Mouse (Mus musculus) frontal cortex, adult (tissue): ENCODE measurements around the gene Fgfr2.
"Not testable (repeated sequence)": the region's sequence is repeated elsewhere in the genome, so short reads cannot be mapped to it uniquely, and the experiment has no call there.

ENCODE experiments used
- ATAC-seq: cut with Nextera tagmentation; 2 replicates; pipeline ENCODE4 v1.9.2; 2017; ENCODE audit warnings: mild to moderate bottlenecking, moderate library complexity, mixed read lengths; ENCODE audit not compliant: low TSS enrichment

Gene Fgfr2

GRCm38 (mm10) chr7:131073476-131073875 is 2049.7 kb downstream of the Fgfr2 start:
- ATAC-seq = not testable (repeated sequence)

DNA sequence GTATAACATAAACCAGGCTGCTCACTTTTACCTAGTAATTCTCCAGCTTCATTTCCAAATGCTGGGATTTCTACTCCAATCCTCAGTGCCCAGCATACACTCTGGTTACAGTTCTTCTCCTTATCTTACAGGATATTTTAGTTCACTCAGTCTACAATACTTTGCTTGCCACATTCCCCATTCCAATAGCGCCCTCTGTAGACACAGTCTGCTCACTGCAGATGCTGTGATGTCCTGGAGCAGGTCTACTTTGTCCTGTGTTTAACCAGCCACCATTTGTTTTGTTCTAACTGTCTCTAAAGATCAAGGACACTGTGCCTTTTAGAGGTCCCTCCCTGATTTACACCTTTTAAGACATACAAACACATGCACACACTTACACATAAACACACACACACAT is 2055.0 kb downstream of the Fgfr2 start:
- not testable (repeated sequence) for ATAC-seq

DNA sequence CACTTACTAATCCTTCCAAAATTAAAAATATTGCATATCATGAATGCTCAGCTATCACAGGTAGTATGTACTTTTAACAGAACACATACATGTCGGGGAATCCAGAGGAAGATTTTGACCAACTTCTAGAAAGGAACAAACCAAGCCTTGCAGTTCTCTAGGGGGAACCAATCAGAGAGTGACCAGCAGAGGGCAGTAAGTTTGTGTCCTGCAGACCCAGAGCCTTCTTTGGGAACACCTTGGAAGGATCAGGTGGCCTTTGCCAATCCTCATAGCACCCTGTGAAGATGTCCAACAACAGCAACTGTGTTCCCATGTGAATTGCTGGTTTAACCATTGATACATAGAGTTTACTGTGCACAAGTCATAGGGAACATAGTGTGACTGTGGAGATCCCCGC is 2060.6 kb downstream of the Fgfr2 start:
- ATAC-seq = no peak

- not testable (repeated sequence) for ATAC-seq
Measured at GRCm38 (mm10) chr7:131059808-131060207, 2063.3 kb downstream of the Fgfr2 start.

DNA sequence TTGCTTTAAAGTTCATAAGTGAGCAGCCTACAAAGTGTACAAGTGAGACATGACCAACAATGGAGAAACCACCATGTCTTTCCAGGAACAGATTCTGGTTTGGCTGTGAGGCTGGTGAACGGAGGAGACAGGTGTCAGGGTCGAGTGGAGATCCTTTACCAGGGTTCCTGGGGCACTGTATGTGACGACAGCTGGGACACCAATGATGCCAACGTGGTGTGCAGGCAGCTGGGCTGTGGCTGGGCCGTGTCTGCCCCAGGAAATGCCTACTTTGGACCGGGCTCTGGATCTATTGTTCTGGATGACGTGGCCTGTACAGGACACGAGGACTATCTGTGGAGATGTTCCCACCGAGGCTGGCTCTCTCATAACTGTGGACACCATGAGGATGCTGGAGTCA is 2065.2 kb downstream of the Fgfr2 start:
- not testable (repeated sequence) for ATAC-seq

GRCm38 (mm10) chr7:131054808-131055370 is 2068.3 kb downstream of the Fgfr2 start:
- ATAC-seq = no peak

GRCm38 (mm10) chr7:131049829-131050228 is 2073.3 kb downstream of the Fgfr2 start:
- ATAC-seq = not testable (repeated sequence)

GRCm38 (mm10) chr7:131045258-131045835 is 2077.8 kb downstream of the Fgfr2 start:
- ATAC-seq = not testable (repeated sequence)

DNA sequence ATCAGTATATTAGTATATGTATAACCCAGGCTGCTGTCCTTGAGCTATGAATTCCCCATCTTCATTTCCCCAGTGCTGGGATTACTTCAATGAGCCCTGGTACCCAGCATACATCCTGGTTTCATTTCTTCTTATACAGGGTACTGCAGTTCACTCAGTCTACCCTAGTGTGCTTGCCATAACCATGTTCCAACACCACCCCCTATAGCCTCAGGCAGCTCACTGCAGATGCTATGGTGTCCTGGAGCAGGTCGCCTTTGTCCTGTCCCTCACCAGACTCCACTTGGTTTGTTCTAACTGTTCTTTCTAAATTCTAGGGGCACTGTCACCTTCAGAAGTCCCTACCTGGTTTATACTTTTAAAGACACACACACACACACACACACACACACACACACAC is 2080.5 kb downstream of the Fgfr2 start:
- ATAC-seq = no peak

GRCm38 (mm10) chr7:131040760-131041159 is 2082.4 kb downstream of the Fgfr2 start:
- not testable (repeated sequence) for ATAC-seq

- no peak for ATAC-seq
Measured at GRCm38 (mm10) chr7:131037083-131037482, 2086.1 kb downstream of the Fgfr2 start.

DNA sequence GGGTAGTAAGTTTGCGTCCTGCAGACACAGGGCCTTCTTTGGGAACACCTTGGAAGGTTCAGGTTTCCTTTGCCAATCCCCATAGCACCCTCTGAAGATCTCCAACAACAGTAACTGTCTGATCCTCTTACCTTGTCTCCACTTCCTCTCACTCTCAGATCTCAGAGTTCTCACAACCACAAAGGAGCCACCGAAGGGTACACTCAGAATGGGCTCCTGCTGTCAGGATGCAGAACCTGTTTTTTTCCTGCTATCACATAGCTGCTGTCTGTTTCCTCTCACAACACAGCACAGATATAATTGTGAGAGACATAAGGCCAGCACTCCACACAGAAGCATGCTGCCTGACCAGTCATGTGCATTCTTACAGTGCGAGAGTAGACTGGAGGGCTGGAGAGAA is 2086.8 kb downstream of the Fgfr2 start:
- no peak for ATAC-seq

DNA sequence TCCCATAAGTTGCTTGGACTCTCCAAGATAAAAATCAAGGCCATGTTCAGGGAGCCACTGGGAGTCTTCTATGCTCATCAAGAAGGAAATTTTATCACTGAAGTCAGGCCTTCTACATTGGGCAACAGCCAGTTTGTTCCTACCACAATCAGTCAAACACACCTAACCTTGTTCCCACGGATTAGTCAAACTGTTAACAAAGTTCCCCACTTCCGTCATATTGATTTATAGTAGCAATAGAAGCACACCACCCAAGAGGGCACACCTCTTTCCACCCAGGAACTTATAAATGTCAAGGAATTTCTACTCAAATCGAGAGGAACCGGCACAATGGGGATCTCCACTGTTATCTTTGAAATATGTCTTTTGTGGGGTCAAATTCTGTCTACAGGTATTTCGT is 2091.4 kb downstream of the Fgfr2 start, which contains the start of gene Dmbt1:
Gene Dmbt1, plus strand, starts transcription at position 299 of the 400 bp plus-strand sequence.
- ATAC-seq = no peak

DNA sequence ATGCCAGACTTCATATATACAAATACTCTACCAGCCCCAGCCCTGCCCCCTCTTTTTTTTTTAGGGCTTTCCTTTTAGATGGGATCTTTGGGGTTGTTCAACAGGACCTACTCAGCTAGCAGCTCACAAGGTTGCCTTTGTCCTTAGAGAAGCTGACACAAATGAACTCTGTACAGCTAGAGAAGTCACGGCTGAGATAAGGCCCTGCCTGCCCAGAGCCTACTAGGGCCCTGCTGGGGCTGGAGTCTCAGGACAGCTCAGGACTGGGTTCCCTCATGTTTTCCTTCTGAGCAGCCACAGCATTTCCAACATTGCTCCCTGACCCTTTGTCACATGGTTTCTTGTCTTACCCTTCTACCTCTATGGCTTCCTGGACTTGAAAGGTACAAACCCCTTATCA is 2095.6 kb downstream of the Fgfr2 start:
- no peak for ATAC-seq

- ATAC-seq = no peak
Measured at GRCm38 (mm10) chr7:131024807-131025206, 2098.3 kb downstream of the Fgfr2 start.

GRCm38 (mm10) chr7:131019181-131019580 is 2104.0 kb downstream of the Fgfr2 start:
- ATAC-seq = no peak

- no peak for ATAC-seq
Measured at GRCm38 (mm10) chr7:131011901-131012300, 2111.2 kb downstream of the Fgfr2 start.

DNA sequence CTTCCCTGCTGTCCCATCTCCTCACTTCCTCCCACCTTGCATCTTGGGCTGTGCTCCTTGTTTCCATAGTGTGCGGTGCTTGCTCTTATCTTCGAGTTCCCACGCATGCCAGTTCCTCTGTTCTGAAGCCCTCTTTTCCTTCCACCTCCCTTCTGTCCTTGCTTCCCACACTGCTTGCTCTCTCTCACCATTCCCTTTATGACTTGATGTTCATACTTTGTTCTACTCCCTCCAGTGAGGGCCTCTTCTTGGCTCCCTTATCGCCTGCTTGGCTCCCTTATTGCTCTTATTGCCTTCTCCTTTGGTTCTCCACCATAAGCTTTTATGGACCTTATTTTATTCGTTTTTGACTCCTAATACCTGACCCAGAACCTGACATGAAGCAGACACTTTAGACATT is 2114.0 kb downstream of the Fgfr2 start:
- ATAC-seq = no peak

GRCm38 (mm10) chr7:131007221-131007620 is 2115.9 kb downstream of the Fgfr2 start:
- ATAC-seq = no peak

DNA sequence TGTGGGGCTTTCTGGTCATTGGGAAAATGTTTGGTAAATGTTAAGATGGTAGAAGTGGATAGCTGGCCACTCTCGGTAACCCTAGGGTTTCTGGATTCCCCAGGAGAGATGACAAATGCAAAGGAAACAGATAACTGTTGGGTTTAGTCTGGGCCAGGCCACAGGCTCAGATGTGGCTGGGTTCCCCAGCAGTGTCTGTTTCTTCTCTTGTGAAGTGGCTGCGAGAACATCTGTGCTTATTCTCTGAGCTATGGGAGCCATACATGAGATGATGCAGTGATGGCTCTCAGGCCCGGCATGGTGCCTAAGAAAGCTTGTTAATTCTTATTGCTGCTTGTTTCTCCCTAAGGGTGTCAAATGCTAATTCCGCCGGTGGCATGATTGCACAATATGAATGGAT is 2119.1 kb downstream of the Fgfr2 start:
- no peak for ATAC-seq

DNA sequence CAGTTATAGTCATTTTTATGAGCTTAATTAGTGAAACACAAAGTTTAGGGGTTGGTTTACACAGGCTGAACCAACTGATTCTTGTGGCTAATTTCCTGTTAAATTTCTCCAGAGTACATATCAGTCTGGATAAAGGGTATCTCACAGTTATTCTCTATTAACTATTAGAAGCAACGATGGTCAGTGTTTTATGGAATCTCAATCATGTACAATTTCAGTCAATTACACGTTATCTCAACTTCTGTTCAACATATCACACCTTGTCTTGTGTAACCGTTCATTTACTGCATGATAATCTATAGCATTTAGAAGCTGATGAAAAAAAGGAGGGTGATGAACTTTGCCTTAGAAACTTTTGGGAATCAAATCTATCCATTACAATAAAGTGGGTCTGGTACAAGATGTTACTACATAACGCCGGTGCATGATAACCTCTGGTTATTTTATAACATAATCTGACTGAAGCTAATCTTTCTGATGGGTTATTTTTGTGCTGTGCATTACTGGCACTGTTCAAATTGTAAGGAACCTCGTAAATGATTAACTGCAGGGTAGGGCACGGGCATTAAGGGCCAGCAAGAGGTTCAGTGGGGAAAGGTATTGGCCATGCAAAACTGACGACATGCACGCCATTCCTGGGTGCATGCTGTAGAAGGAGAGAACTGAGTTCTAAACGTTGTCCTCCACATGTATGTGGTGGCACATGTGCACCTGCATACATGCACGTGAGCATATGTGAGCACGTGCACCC is 2121.0 kb downstream of the Fgfr2 start:
- ATAC-seq = no peak

DNA sequence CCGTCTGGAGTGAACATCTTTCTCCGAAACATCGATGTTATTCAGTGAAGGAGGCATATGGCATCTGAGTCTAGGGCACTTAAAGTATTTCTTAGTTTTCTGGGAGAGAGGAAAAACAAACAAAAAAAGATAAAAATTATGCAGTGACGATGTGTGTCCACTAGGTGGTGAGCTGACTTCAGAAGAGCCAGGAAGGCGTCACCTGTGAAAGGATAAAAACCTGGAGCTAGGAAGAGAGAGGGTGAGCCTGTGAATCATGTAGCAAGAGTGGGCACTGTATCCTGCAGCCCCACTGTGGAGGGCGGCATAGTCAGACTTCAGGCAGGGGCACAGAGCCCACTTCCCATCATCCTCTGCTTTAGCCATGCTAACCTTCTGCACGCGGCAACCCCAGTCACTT is 2129.2 kb downstream of the Fgfr2 start:
- 0 out of 2 replicates have a peak, but pooled peaks have one; percentile 41 for ATAC-seq

DNA sequence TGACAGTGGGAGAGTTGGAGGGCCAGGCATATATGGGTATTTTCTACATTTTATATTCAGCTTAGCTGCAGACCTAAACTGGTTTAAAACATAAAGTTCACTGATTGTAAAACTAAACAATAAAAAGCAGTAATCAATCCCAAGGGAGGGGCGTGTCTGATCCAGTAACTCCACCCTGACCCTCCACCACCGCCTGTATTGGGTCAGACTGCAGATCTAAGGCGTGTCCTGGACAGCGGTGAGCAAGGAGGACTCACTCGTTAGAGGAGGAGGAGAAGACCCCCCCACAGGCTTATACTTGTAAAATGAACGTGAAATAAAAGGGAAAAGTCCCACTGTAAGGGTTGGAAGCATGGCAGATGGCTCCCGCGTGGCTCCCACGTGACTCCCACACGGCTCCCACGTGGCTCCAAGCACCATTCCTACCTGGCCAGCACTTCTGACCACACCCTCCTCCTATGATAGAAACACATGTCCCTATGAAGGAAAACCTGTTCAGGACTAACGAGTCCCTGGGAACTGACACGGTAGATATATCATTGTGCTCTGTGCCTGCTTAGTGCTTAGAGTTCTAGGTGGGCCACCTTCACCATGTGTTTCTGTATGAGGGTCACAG is 2131.9 kb downstream of the Fgfr2 start:
- ATAC-seq = no peak
